12 mouse cellular contexts compared by ENCODE assay signal in genomic region chr19:32276817-32277216, GRCm38 (mm10).
DNase-seq lines count a peak whose midpoint lies in the region; ATAC-seq and TF ChIP-seq lines count a peak whose summit lies in the region.
"Had no signal": no experiment of that assay in that cellular context is flagged by ENCODE, and none has a peak within 500 bp of the region (broad histone marks: within the 10 kb centered on the region; RNA-seq: fewer than 3 reads in every experiment).

No protein-coding gene starts in this region.

- H3K27ac ChIP-seq in kidney, embryonic 14.5 days (ENCODE audit: low read depth, low read length) = no peak overlapping the region
- no peak overlapping the region; the same call in 1 of the 2 replicates for H3K27ac ChIP-seq in liver, embryonic 16.5 days (ENCODE audit: low read length)
- H3K27ac ChIP-seq in stomach, postnatal 0 days (replicated peaks) = 0 out of 2 replicates have a peak overlapping the region, but pooled peaks have one; percentile 18
- H3K27ac ChIP-seq in hindbrain, embryonic 12.5 days = no peak overlapping the region
- H3K27ac ChIP-seq: heart, embryonic 13.5 days; limb, embryonic 13.5 days; midbrain, embryonic 12.5 days had no signal

- H3K9me3 ChIP-seq in kidney, embryonic 14.5 days (ENCODE audit: control insufficient read depth, low read length) = no peaks in the 10 kb centered on the region
- H3K9me3 ChIP-seq in liver, embryonic 16.5 days (replicated peaks; ENCODE audit: control insufficient read depth, low read length) = no peaks in the 10 kb centered on the region
- no peaks in the 10 kb centered on the region for H3K9me3 ChIP-seq in stomach, postnatal 0 days (ENCODE audit: control insufficient read depth, low read length)
- no peaks in the 10 kb centered on the region for H3K9me3 ChIP-seq in hindbrain, embryonic 12.5 days (replicated peaks)
- H3K9me3 ChIP-seq: heart, embryonic 13.5 days; limb, embryonic 13.5 days; midbrain, embryonic 12.5 days had no signal

- H3K4me1 ChIP-seq in kidney, embryonic 14.5 days (ENCODE audit: control insufficient read depth, insufficient read depth, low read length) = peaks cover 12% of the 10 kb centered on the region
- peaks cover 56% of the 10 kb centered on the region for H3K4me1 ChIP-seq in liver, embryonic 16.5 days (ENCODE audit: control insufficient read depth, low read depth, low read length)
- H3K4me1 ChIP-seq in stomach, postnatal 0 days (replicated peaks; ENCODE audit: control insufficient read depth, insufficient read depth) = 0 out of 2 replicates have a peak, but pooled peaks cover 2% of the 10 kb centered on the region
- no peaks in the 10 kb centered on the region; the same call in 1 of the 2 replicates for H3K4me1 ChIP-seq in hindbrain, embryonic 12.5 days
- H3K4me1 ChIP-seq: midbrain, embryonic 12.5 days had no signal

- no peak for TF ChIP-seq CTCF in stomach, postnatal 0 days (IDR thresholded peaks at IDR 0.05; ENCODE audit: low read depth)

- H3K4me2 ChIP-seq in kidney, embryonic 14.5 days (replicated peaks; ENCODE audit: low read depth, low read length) = no peak overlapping the region
- no peak overlapping the region for H3K4me2 ChIP-seq in liver, embryonic 16.5 days (ENCODE audit: low read depth, low read length)
- no peak overlapping the region for H3K4me2 ChIP-seq in stomach, postnatal 0 days (replicated peaks; ENCODE audit: low read depth)
- H3K4me2 ChIP-seq in hindbrain, embryonic 12.5 days (replicated peaks) = no peak overlapping the region
- H3K4me2 ChIP-seq: heart, embryonic 13.5 days; limb, embryonic 13.5 days; midbrain, embryonic 12.5 days had no signal

- no peak overlapping the region for H3K4me3 ChIP-seq in kidney, embryonic 14.5 days (ENCODE audit: low read length)
- no peak overlapping the region for H3K4me3 ChIP-seq in liver, embryonic 16.5 days (ENCODE audit: low read depth, low read length)
- no peak overlapping the region for H3K4me3 ChIP-seq in stomach, postnatal 0 days (ENCODE audit: low read depth, low read length)
- no peak overlapping the region for H3K4me3 ChIP-seq in hindbrain, embryonic 12.5 days
- H3K4me3 ChIP-seq: heart, embryonic 13.5 days; limb, embryonic 13.5 days; midbrain, embryonic 12.5 days had no signal

- peak; percentile 47; the same call in 1 of the 2 replicates for ATAC-seq in kidney, embryonic 14.5 days (ENCODE audit: low FRiP score, low TSS enrichment)
- peak; percentile 33 for ATAC-seq in liver, embryonic 16.5 days (ENCODE audit: low read depth)
- ATAC-seq in stomach, postnatal 0 days (ENCODE audit: low FRiP score, low TSS enrichment) = peak; percentile 93
- ATAC-seq in hindbrain, embryonic 12.5 days (ENCODE audit: low FRiP score) = no peak
- ATAC-seq: forebrain, embryonic 16.5 days had no signal

- H3K9ac ChIP-seq in kidney, embryonic 14.5 days (ENCODE audit: low read depth, low read length) = no peak overlapping the region
- no peak overlapping the region for H3K9ac ChIP-seq in liver, embryonic 16.5 days (ENCODE audit: low read depth, low read length)
- H3K9ac ChIP-seq in stomach, postnatal 0 days (ENCODE audit: low read length) = no peak overlapping the region
- no peak overlapping the region for H3K9ac ChIP-seq in hindbrain, embryonic 12.5 days
- H3K9ac ChIP-seq: heart, embryonic 13.5 days; limb, embryonic 13.5 days; midbrain, embryonic 12.5 days had no signal

- DNase-seq in lung, postnatal 36 days = peak; percentile 61
- no peak for DNase-seq in lung, postnatal 4 days
- peak; percentile 66 for DNase-seq in stomach, postnatal 0 days (ENCODE audit: low spot score)
- no peak for DNase-seq in heart, adult 8-10 months (ENCODE audit: low spot score)
- no peak for DNase-seq in MN1 (ENCODE audit: low spot score)

- 68% methylated on average over 8 of the region's 8 CpGs for WGBS in kidney, embryonic 14.5 days
- 62% methylated on average over 8 of the region's 8 CpGs for WGBS in liver, embryonic 16.5 days (ENCODE audit: insufficient replicate concordance)
- WGBS in stomach, postnatal 0 days = 64% methylated on average over 8 of the region's 8 CpGs
- 78% methylated on average over 8 of the region's 8 CpGs for WGBS in hindbrain, embryonic 12.5 days

- H3K27me3 ChIP-seq in kidney, embryonic 14.5 days (ENCODE audit: control insufficient read depth, insufficient read depth, low read length) = no peaks in the 10 kb centered on the region
- no peaks in the 10 kb centered on the region for H3K27me3 ChIP-seq in liver, embryonic 16.5 days (ENCODE audit: control insufficient read depth, insufficient read depth, low read depth, low read length)
- H3K27me3 ChIP-seq in stomach, postnatal 0 days (ENCODE audit: control insufficient read depth, insufficient read depth, low read length) = no peaks in the 10 kb centered on the region
- H3K27me3 ChIP-seq in hindbrain, embryonic 12.5 days = no peaks in the 10 kb centered on the region
- H3K27me3 ChIP-seq: heart, embryonic 13.5 days; limb, embryonic 13.5 days; midbrain, embryonic 12.5 days had no signal

- no peak for TF ChIP-seq EP300 in stomach, postnatal 0 days (optimal IDR thresholded peaks at IDR 0.05)

- no peaks in the 10 kb centered on the region for H3K36me3 ChIP-seq in kidney, embryonic 14.5 days (ENCODE audit: control insufficient read depth, insufficient read depth, low read length)
- no peaks in the 10 kb centered on the region for H3K36me3 ChIP-seq in liver, embryonic 16.5 days (ENCODE audit: control insufficient read depth, insufficient read depth)
- no peaks in the 10 kb centered on the region for H3K36me3 ChIP-seq in stomach, postnatal 0 days (ENCODE audit: control insufficient read depth, insufficient read depth, low read length)
- no peaks in the 10 kb centered on the region for H3K36me3 ChIP-seq in hindbrain, embryonic 12.5 days
- H3K36me3 ChIP-seq: heart, embryonic 13.5 days; limb, embryonic 13.5 days; midbrain, embryonic 12.5 days had no signal

Comparison
In these comparisons a context has a peak if more than half of its experiments do, and no peak if none do; other contexts are left out.
1. DNase-seq: peak in lung, postnatal 36 days (single experiment) and stomach, postnatal 0 days (single experiment); none in lung, postnatal 4 days (0 of 2), heart, adult 8-10 months (single experiment) and MN1 (single experiment).